Mouse (Mus musculus) testis, adult 2 months (tissue): ENCODE data around the gene Mettl11b.

ENCODE experiments used
- CTCF ChIP-seq: fragments of 200-500 bp; IDR thresholded peaks from 2 replicates; pipeline ENCODE4 v1.5.1; 2012; ENCODE audit warnings: low read depth, mild to moderate bottlenecking, inconsistent platforms, low read length, moderate library complexity; ENCODE audit not compliant: control insufficient read depth, insufficient read depth, insufficient replicate concordance
- POLR2A ChIP-seq: fragments of 200-500 bp; IDR thresholded peaks from 2 replicates; pipeline ENCODE4 v1.6.1; 2012; ENCODE audit warnings: low read depth, mild to moderate bottlenecking, inconsistent platforms, low read length, moderate library complexity; ENCODE audit not compliant: control insufficient read depth

- no peak for TF ChIP-seq POLR2A
- TF ChIP-seq CTCF = no peak
These were observed 16.4 kb downstream of the Mettl11b start for GRCm38 (mm10) chr1:163708618-163709017.
